Mouse (Mus musculus) heart, embryonic 11.5 days (tissue): Measurements from ENCODE around the gene Srebf2. TPM values are rescaled to one million over a fixed set of nuclear protein-coding genes. Genes with fewer than 3 reads are reported as not detected.

ENCODE experiments used
- ATAC-seq: fragments of 200-750 bp; cut with Nextera tagmentation; replicated peaks from 2 replicates; pipeline ENCODE4 v1.8.0; 2017; ENCODE audit warnings: moderate library complexity; ENCODE audit not compliant: insufficient number of reproducible peaks, low FRiP score, low TSS enrichment
- H3K27ac ChIP-seq: fragments of 300-500 bp; sonication (generic); 2 replicates; pipeline ENCODE4 v1.5.1; 2014; ENCODE audit warnings: mild to moderate bottlenecking, low read depth, low read length
- H3K27me3 ChIP-seq: fragments of 300-500 bp; sonication (generic); 2 replicates; pipeline ENCODE4 v1.6.1; 2014; ENCODE audit warnings: mild to moderate bottlenecking, low read length, mixed read lengths; ENCODE audit not compliant: control insufficient read depth, insufficient read depth
- H3K36me3 ChIP-seq: fragments of 300-500 bp; sonication (generic); 2 replicates; pipeline ENCODE4 v1.6.1; 2014; ENCODE audit warnings: mild to moderate bottlenecking, low read length, moderate library complexity, mixed read lengths; ENCODE audit not compliant: control insufficient read depth, insufficient read depth
- H3K4me1 ChIP-seq: fragments of 300-500 bp; sonication (generic); 2 replicates; pipeline ENCODE4 v1.6.1; 2014; ENCODE audit warnings: low read length; ENCODE audit not compliant: control insufficient read depth, insufficient read depth
- H3K4me2 ChIP-seq: fragments of 300-500 bp; sonication (generic); 2 replicates; pipeline ENCODE4 v1.6.1; 2014; ENCODE audit warnings: mild to moderate bottlenecking, moderate library complexity
- H3K4me3 ChIP-seq: fragments of 300-500 bp; sonication (generic); 2 replicates; pipeline ENCODE4 v1.5.1; 2014; ENCODE audit warnings: low read depth, low read length
- H3K9ac ChIP-seq: fragments of 300-500 bp; sonication (generic); 2 replicates; pipeline ENCODE4 v1.6.1; 2014; ENCODE audit warnings: mild to moderate bottlenecking, low read depth, low read length, moderate library complexity
- H3K9me3 ChIP-seq: fragments of 300-500 bp; sonication (generic); replicated peaks from 2 replicates; pipeline ENCODE4 v1.6.1; 2016; ENCODE audit warnings: low read length; ENCODE audit not compliant: control insufficient read depth
- WGBS: fragments of 180-500 bp; shearing (Covaris S2); extraction: QIAGEN DNeasy Blood & Tissue Kit; methylation state at CpG from one replicate; pipeline ENCODE4 v1.1.7; 2014; ENCODE audit not compliant: insufficient replicate concordance; 5-methylcytosine and 5-hydroxymethylcytosine counted together
- polyA plus RNA-seq: library from polyadenylated mRNA; unstranded; fragments of >200 nt; fragmentation: Nextera tagmentation; extraction: Ambion mirVana; gene quantifications from 2 replicates; pipeline ENCODE4 v1.2.1, GENCODE M21; 2014

Gene Srebf2
- polyA plus RNA-seq, 1 experiment from 2014 or later: 82.3 TPM

DNA sequence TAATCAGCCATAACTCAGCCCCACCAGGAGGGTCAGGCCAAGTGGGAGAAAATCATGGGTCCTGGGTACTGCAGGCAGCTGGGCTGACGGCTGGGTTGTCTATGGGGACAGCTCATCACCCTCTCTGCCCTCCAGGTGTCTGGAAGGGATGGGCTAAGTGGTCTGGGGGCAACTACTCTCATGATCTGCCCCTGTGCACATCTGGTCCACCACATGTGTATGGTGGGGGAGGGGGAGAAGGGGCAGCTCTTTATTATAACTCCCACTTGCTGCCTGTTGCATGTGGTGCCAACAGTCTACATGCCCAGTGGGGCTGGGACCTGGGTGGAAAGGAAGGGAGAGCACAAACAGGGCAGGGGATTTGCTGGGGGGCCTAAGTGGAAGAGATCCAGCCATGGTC, 63.8 kb downstream of the Srebf2 start:
- Histone ChIP-seq H3K4me2 (no peak overlapping the region), H3K27ac (no peak overlapping the region), H3K36me3 (no peaks in the 10 kb centered on the region), H3K4me3 (no peak overlapping the region), H3K4me1 (peaks cover 21% of the 10 kb centered on the region), H3K9ac (no peak overlapping the region), H3K27me3 (peaks cover 97% of the 10 kb centered on the region), H3K9me3 (no peaks in the 10 kb centered on the region)
- WGBS: 38% methylated on average over 1 of the region's 1 CpGs
- ATAC-seq: no peak

DNA sequence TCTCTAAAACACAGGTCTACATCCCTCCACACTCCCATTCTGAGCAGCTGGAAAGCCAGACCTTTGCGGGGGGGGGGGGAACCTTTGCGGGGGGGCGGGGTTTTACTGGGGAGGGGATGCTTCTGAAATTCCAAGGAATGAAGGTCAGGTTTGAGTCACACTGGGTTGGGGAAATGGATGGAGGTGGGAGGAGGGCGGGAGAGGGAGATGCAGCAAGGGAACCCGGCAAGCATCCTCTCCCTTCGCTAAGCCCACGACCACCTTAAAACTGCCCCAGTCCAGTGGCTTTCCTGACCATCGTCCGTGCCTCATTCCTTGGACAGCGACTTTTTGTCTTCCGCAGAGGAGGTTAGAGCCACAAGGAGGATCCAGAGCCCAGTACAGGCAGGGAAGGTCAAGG, 64.3 kb downstream of the Srebf2 start:
- ATAC-seq: no peak
- Histone ChIP-seq H3K9me3 (no peaks in the 10 kb centered on the region), H3K27ac (no peak overlapping the region), H3K4me3 (peak overlapping the region; percentile 52; the same call in 1 of the 2 replicates), H3K9ac (no peak overlapping the region), H3K36me3 (no peaks in the 10 kb centered on the region), H3K4me2 (no peak overlapping the region), H3K4me1 (peaks cover 24% of the 10 kb centered on the region), H3K27me3 (peaks cover 97% of the 10 kb centered on the region)
- 3% methylated on average over 11 of the region's 11 CpGs for WGBS

DNA sequence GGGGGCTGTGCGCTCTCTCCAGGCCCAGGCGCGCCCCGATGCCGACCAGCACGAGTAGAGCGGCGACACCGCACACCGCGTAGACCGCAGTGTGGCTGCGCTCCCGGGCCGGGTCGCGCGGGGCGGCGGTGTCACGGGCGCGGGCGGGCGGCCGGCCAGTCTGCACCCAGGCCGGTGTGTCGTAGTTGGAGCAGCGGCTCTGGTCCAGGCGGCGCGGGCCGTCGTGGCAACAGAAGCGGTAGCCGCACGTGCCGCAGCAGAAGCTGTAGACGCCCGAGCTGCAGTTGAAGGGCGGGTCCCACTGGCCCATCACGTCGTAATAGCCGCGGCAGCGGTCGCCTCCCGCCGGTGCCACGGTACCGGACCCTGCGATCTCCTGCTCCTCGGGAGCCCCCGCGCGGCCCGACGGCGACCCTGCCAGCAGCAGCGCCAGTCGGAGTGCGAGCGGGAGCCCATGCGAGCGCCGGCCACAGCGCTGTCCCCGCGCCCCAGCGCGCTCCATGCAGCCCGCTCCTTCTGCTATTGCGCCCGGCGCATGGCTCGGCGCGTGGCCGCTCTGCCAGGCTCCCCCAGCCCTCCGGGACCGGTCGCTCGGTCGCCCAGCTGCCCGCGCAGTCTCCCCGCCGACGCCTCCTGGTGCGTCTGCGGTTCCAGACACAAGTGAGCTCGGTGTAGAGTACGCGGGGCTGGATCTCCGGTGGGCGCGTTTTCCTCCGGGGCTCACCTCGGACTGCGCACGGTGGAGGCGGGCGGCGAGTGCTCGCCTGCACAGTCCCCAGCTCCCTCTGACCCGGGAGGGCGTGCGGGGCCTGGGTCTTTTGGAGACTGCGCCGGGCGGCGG, 65.2 kb downstream of the Srebf2 start:
- H3K9ac ChIP-seq: peak overlapping the region; percentile 28; the same call in 1 of the 2 replicates
- peak overlapping the region; percentile 52 for H3K4me3 ChIP-seq
- H3K4me1 ChIP-seq: peaks cover 22% of the 10 kb centered on the region
- under 1% methylated on average over 98 of the region's 112 CpGs for WGBS
- peaks cover 97% of the 10 kb centered on the region for H3K27me3 ChIP-seq
- H3K27ac ChIP-seq: no peak overlapping the region
- no peaks in the 10 kb centered on the region for H3K9me3 ChIP-seq
- no peak for ATAC-seq
- no peaks in the 10 kb centered on the region for H3K36me3 ChIP-seq
- peak overlapping the region; percentile 85 for H3K4me2 ChIP-seq

DNA sequence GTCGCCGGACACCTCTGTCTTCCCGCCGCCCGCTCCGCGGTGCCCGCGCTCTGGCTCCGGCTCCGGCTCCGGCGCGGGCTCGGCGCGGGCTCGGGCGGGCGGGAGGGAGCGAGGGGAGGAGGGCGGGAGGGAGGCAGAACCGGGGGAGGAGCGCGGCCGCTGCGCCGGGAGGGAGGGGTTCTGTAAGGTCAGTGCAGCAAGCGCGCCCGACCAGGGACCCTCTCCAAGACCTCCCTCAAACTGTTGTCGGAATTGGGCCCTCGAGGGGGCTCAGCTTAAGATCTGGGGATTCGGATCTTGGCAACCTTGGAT, 65.7 kb downstream of the Srebf2 start, which contains the start of gene Shisa8:
Gene Shisa8, minus strand, starts transcription at position 64 of the 312 bp plus-strand sequence.
- ATAC-seq: no peak
- peak within 1 kb of the TSS; percentile 52 for H3K4me3 ChIP-seq
- H3K9me3 ChIP-seq: no peaks in the 10 kb centered on the region
- H3K4me1 ChIP-seq: peaks cover 20% of the 10 kb centered on the region
- peak within 1 kb of the TSS; percentile 28; the same call in 1 of the 2 replicates for H3K9ac ChIP-seq
- WGBS: 0% methylated on average over 6 of the region's 34 CpGs
- H3K27me3 ChIP-seq: peaks cover 94% of the 10 kb centered on the region
- H3K4me2 ChIP-seq: peak within 1 kb of the TSS; percentile 85
- no peaks in the 10 kb centered on the region for H3K36me3 ChIP-seq
- H3K27ac ChIP-seq: no peak within 1 kb of the TSS

DNA sequence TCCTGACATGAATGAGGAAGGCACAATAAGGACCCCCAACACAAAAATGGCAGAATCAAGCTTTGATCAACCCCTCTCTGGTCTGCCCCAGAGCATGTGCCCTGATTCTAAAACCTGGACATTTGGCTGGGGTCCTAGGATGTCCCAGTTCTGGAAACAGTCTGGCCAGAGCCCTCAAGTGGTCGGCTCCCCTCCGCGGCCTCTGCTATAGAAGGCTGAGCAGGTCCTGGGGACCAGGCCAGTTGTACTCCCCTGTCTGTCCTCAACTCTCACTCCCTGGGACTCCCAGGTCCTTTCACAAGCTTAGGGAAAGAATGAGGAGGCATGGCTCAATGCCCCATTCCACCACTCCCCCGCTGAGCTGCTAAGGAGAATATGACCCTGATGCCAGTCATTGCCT, 66.2 kb downstream of the Srebf2 start:
- H3K9me3 ChIP-seq: no peaks in the 10 kb centered on the region
- H3K27me3 ChIP-seq: peaks cover 94% of the 10 kb centered on the region
- WGBS: 17% methylated on average over 4 of the region's 4 CpGs
- ATAC-seq: no peak
- no peak overlapping the region for H3K4me3 ChIP-seq
- H3K4me2 ChIP-seq: no peak overlapping the region
- peaks cover 20% of the 10 kb centered on the region for H3K4me1 ChIP-seq
- H3K36me3 ChIP-seq: no peaks in the 10 kb centered on the region
- H3K27ac ChIP-seq: no peak overlapping the region
- no peak overlapping the region for H3K9ac ChIP-seq

DNA sequence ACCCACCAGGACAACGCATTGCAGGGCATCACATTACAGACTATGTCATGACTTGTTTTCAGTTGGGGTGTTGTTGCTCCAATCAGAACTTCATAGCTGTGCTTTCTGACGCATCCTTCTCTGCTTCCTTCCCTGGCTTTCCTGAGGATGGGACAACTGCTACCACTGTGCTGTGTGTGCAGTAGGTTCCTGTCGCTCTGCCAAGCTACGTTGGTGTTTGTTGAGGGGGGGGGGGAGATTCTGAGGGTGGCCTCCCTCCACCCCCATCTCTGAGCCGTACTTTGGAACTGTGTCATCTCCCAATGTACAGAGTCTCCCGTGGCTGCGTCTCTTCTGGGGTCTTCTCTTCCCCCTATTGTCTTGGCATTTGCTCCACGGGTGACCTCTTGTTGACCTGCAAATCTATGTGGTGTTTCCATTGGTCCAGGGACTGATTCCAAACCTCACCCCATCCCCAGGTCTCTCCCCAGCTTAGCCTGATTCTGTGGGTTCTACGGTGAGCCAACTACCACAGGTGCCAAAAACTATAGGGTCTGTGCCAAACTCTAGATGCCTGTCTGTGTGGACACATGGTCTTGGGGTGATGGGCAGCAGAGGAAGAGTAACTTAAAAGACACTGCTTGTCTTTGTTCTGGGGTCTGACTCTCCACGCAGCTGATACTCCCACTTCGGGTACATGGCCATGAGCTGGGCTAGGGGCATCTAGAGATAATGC, 68.5 kb downstream of the Srebf2 start:
- 33% methylated on average over 11 of the region's 11 CpGs for WGBS
- Histone ChIP-seq H3K36me3 (no peaks in the 10 kb centered on the region), H3K9me3 (no peaks in the 10 kb centered on the region), H3K27ac (no peak overlapping the region), H3K9ac (no peak overlapping the region), H3K4me1 (peaks cover 20% of the 10 kb centered on the region), H3K4me2 (no peak overlapping the region), H3K27me3 (peaks cover 83% of the 10 kb centered on the region), H3K4me3 (no peak overlapping the region)
- ATAC-seq: no peak

DNA sequence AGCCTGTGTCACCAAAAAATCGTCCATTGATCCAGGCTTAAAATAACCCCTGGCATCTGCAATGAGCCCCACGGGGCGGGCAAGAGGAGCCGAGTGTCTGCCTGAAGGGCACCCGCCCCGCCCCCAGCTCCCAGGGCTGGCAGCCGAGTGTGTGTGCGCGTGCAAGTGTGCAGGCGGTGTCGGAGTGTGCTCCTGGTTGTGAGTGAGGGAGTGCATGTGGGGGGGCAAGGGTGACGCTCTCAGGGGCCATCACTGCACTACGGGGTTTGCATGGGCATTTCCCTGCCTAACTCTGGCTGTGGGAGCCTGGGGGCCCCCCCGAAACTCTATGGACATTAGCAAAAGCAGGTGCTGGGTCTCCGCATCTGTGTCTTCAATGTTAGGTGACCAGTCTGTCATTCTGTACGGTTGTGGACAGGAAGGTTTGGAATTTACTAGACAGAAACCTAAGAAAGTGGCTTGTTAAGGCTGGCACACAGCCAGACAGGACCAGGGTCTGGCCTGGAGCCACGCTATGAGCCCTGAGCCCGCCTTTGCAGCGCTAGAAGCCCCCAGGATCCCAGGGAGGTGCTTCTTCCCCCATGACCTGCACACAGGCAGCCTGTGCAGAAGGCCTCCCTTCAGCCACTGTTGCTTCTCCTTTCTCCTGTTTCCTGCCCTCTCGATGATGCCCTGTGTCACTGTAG, 69.3 kb downstream of the Srebf2 start:
- H3K4me2 ChIP-seq: no peak overlapping the region
- no peak overlapping the region for H3K9ac ChIP-seq
- no peak for ATAC-seq
- no peak overlapping the region for H3K27ac ChIP-seq
- no peaks in the 10 kb centered on the region for H3K9me3 ChIP-seq
- peaks cover 20% of the 10 kb centered on the region for H3K4me1 ChIP-seq
- H3K4me3 ChIP-seq: no peak overlapping the region
- H3K36me3 ChIP-seq: no peaks in the 10 kb centered on the region
- peaks cover 76% of the 10 kb centered on the region for H3K27me3 ChIP-seq
- 49% methylated on average over 20 of the region's 20 CpGs for WGBS

DNA sequence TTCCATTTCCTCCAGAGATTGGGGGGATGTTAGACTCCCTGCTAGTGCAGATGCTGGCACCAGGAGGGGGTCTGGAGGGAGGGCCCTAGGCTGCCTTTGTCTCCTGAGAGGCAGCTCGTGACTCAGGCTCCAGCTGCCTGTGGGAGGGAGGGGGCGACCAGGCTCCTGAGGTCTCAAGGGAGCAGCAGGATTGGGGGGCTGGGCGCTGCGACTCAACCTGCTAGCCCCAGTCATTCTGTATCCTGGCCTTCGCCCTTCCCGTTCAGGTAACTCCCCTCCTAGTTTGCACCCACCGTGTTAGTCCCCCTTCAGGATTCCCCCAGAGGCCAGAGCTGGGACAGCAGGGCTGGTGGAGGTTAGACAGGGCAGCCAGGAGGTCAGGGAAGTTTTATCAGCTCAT, 70.1 kb downstream of the Srebf2 start:
- no peak overlapping the region for H3K27ac ChIP-seq
- no peaks in the 10 kb centered on the region for H3K9me3 ChIP-seq
- H3K4me2 ChIP-seq: no peak overlapping the region
- peaks cover 16% of the 10 kb centered on the region for H3K4me1 ChIP-seq
- no peak for ATAC-seq
- H3K36me3 ChIP-seq: no peaks in the 10 kb centered on the region
- H3K9ac ChIP-seq: no peak overlapping the region
- H3K27me3 ChIP-seq: peaks cover 69% of the 10 kb centered on the region
- WGBS: 9% methylated on average over 7 of the region's 7 CpGs
- no peak overlapping the region for H3K4me3 ChIP-seq
